Mouse (Mus musculus): ENCODE results near the gene Gm3417.
"Not testable (repeated sequence)": the region's sequence is repeated elsewhere in the genome, so short reads cannot be mapped to it uniquely, and the experiment has no call there.

Gm3417 gene

DNA sequence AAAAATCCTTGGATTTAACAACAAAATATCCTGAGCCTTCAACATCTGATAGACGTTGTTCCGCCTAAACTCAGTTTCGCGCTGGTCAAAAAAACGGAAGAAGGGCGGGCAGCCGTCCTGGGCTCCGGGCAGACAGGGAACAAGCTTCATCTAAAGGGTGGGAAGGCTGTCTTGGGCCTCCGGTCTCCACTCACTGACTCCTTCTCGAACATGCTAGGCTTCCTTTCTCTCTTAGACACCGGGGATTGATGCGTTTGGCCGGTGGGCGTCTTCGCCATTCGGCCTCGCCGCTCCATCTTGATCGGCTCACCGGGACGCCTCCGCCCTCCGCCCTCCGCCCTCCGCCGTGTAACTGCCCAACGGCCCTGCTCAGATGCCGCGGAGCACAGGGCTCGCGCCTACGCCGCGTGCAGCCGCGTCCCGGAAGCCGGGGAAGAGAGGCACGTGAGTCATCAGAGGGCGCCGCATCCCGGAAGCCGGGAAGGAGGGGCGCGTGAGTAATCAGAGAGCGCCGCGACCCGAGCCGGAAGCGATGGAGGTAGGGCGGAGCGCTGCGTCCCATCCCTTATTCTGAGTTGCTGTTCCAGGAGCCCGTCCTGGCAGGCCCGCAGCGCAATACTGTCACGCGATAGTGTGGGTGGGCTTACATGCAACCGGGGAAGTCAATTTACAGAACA lies at the start of gene Gm3417, which contains the start of gene 9030025P20Rik:
Gm3417 (minus strand) TSS at position 429 of the 677 bp plus-strand sequence.
9030025P20Rik (plus strand) TSS at position 107 of the 677 bp plus-strand sequence.
- DNase-seq (ENCODE audit: low spot score) = not testable (repeated sequence)

DNA sequence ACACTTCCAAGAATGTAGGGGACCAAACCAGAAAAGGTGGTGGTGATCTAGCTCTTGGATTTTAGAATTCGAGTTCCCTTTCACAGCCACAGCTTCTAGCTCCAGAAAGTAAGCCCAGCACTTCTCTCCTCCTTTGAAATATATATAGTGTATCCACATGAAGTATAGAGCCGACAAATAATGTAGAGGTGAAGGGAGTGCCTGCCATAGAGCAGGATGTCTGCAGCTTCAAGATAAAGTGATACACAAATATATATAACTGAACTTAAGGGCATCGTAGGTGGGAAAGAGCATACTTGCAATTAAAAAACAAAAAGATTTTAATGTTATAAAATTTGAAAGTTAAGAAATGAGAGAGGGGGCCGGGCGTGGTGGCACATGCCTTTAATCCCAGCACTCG lies 46.9 kb upstream of the Gm3417 start:
- DNase-seq (ENCODE audit: low spot score) = not testable (repeated sequence)

DNA sequence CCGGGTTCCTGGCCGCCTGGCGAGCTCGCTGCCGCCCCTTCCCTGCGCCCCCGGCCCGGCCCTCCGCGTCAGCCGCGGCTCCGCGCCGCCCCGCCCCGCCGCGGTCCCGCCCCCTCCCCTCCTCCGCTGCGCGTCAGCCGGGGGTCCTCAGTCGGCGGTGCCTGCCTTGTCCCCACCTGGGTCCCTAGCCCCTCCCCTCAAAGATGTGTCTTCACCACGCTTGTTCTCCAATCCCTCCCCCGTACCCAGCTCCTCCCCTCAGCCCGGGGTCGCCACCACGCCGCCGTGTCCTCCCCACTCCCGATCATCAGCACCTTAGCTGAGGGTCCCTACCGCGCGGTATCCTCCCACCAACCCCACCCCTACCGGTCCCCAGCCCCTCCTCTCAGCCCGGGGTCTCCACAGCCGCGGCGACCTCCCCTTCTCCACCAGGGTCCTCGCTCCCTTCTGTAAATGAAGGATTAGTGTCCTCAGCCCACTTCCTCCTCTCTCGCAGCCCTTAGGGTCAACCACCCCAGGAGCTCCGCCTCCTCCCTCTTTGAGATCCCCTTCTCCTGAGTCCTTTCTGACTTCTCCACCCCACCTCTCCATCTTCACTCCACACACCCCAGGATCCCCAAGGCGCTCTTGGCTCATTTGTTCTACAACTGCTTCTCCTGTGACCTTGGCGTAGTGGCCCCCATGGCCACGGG lies 46.1 kb upstream of the Gm3417 start:
- DNase-seq (ENCODE audit: low spot score) = not testable (repeated sequence)

GRCm38 (mm10) chr17:15023878-15024492 lies 45.4 kb upstream of the Gm3417 start:
- not testable (repeated sequence) for DNase-seq (ENCODE audit: low spot score)

- not testable (repeated sequence) for DNase-seq (ENCODE audit: low spot score)
Measured at GRCm38 (mm10) chr17:15021503-15022220, 43.1 kb upstream of the Gm3417 start.

DNA sequence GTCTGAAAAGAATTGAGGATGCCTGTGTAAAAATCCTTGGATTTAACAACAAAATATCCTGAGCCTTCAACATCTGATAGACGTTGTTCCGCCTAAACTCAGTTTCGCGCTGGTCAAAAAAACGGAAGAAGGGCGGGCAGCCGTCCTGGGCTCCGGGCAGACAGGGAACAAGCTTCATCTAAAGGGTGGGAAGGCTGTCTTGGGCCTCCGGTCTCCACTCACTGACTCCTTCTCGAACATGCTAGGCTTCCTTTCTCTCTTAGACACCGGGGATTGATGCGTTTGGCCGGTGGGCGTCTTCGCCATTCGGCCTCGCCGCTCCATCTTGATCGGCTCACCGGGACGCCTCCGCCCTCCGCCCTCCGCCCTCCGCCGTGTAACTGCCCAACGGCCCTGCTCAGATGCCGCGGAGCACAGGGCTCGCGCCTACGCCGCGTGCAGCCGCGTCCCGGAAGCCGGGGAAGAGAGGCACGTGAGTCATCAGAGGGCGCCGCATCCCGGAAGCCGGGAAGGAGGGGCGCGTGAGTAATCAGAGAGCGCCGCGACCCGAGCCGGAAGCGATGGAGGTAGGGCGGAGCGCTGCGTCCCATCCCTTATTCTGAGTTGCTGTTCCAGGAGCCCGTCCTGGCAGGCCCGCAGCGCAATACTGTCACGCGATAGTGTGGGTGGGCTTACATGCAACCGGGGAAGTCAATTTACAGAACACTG lies 31.3 kb upstream of the Gm3417 start, which contains the start of gene Gm3435:
Gm3435 (plus strand) TSS at position 471 of the 708 bp plus-strand sequence.
- not testable (repeated sequence) for DNase-seq (ENCODE audit: low spot score)

- DNase-seq (ENCODE audit: low spot score) = not testable (repeated sequence)
Measured at GRCm38 (mm10) chr17:15009088-15009487, 30.5 kb upstream of the Gm3417 start.

DNA sequence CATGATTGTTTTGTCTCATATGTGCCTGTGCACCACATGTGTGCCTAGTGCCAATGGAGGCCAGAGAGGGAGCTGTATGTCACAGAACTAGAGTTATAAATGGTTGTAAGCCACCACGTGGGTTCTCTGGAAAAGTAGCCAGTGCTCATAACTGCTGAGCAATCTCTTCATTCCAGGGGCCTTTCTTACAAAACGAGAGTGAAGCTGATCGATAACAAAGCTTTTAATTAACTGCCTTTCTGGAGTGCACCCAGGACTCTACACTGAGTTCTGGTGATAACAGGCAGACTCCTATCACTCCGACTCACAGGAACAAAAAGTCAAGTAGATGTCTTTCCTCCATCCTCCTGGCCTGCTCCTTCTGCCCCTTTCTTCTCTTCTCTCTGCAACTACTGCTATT lies 21.5 kb upstream of the Gm3417 start:
- DNase-seq (ENCODE audit: low spot score) = not testable (repeated sequence)

DNA sequence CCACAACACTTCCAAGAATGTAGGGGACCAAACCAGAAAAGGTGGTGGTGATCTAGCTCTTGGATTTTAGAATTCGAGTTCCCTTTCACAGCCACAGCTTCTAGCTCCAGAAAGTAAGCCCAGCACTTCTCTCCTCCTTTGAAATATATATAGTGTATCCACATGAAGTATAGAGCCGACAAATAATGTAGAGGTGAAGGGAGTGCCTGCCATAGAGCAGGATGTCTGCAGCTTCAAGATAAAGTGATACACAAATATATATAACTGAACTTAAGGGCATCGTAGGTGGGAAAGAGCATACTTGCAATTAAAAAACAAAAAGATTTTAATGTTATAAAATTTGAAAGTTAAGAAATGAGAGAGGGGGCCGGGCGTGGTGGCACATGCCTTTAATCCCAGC lies 15.6 kb upstream of the Gm3417 start:
- not testable (repeated sequence) for DNase-seq (ENCODE audit: low spot score)

- DNase-seq (ENCODE audit: low spot score) = not testable (repeated sequence)
Measured at GRCm38 (mm10) chr17:14993139-14993832, 14.7 kb upstream of the Gm3417 start.

- DNase-seq (ENCODE audit: low spot score) = not testable (repeated sequence)
Measured at GRCm38 (mm10) chr17:14992522-14993138, 14.0 kb upstream of the Gm3417 start.

GRCm38 (mm10) chr17:14990116-14990702 lies 11.6 kb upstream of the Gm3417 start:
- not testable (repeated sequence) for DNase-seq (ENCODE audit: low spot score)

- DNase-seq (ENCODE audit: low spot score) = not testable (repeated sequence)
Measured at GRCm38 (mm10) chr17:14977718-14978361, 750 bp downstream of the Gm3417 start.

DNA sequence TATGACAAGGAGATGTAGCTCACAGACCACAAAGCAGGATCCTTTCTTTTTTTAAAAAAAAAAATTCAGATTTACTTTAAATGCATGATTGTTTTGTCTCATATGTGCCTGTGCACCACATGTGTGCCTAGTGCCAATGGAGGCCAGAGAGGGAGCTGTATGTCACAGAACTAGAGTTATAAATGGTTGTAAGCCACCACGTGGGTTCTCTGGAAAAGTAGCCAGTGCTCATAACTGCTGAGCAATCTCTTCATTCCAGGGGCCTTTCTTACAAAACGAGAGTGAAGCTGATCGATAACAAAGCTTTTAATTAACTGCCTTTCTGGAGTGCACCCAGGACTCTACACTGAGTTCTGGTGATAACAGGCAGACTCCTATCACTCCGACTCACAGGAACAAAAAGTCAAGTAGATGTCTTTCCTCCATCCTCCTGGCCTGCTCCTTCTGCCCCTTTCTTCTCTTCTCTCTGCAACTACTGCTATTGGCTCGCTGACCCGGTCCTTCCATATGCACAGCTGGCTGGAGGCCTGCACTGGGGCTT lies 10.1 kb downstream of the Gm3417 start:
- not testable (repeated sequence) for DNase-seq (ENCODE audit: low spot score)

DNA sequence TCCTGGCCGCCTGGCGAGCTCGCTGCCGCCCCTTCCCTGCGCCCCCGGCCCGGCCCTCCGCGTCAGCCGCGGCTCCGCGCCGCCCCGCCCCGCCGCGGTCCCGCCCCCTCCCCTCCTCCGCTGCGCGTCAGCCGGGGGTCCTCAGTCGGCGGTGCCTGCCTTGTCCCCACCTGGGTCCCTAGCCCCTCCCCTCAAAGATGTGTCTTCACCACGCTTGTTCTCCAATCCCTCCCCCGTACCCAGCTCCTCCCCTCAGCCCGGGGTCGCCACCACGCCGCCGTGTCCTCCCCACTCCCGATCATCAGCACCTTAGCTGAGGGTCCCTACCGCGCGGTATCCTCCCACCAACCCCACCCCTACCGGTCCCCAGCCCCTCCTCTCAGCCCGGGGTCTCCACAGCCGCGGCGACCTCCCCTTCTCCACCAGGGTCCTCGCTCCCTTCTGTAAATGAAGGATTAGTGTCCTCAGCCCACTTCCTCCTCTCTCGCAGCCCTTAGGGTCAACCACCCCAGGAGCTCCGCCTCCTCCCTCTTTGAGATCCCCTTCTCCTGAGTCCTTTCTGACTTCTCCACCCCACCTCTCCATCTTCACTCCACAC lies 16.9 kb downstream of the Gm3417 start:
- DNase-seq (ENCODE audit: low spot score) = not testable (repeated sequence)

DNA sequence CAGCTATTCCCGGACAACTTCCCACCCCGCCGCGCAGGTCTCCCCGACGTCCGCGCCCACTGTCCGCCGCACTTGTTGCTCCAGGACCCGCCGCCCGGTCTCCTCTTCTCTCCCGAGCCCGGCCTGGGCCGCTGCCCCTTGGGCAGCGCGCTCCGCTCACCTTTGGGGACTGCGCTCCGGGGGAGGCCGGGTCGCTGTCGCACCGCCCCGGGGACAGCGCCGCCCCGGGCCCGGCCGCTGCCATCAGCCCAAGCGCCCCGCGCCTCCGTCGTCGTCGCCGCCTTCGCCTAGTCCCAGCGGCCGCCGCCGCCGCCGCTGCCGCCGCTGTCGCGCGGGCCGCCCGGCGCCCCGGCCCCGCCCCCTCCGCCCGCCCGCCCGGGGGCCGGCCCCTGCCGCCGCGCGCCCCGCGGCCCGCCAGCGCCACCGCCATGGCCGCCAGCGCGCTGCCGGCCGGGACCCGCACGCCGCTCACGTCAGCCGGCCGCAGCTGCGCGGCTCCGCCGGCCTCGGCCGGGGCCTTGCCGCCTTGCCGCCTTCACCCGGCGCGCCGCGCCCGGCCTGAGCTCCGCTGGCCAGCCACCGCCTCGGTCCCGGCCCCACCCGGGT lies 17.5 kb downstream of the Gm3417 start, which contains the start of gene Phf10:
Phf10 (minus strand) TSS at position 323 of the 606 bp plus-strand sequence.
- peak; percentile 20 for DNase-seq (ENCODE audit: low spot score)

- peak; percentile 11 for DNase-seq (ENCODE audit: low spot score)
Measured at GRCm38 (mm10) chr17:14960520-14960919, 18.1 kb downstream of the Gm3417 start.

- DNase-seq (ENCODE audit: low spot score) = no peak
Measured at GRCm38 (mm10) chr17:14959979-14960378, 18.6 kb downstream of the Gm3417 start.
